Mouse (Mus musculus): Measurements from ENCODE around the gene Iqcn.
A peak's percentile ranks its signal among the peaks of the same experiment; 100 is the strongest.

Iqcn gene

GRCm38 (mm10) chr8:70738211-70738610 lies 35.0 kb downstream of the Iqcn start:
- DNase-seq = no peak

DNA sequence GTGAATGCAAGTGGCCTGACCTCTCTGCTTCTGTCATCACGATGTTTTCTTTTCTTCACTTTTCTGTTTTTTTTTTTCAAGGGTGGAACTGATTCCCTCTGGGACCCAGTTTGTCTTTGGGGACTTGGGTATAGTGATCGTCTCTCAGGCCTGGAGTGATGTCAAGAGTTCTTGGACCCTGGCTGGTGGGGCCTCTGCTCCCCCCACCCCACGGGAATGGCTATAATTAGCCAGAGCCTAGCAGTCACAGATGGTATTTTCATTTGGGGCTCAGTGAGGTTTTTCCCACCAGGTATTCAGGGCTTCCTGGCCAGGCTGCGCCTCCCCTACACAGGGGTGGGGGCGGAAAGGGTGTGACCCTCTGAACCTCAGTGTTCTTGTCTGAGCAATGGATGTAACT lies 38.4 kb downstream of the Iqcn start:
- no peak for DNase-seq

GRCm38 (mm10) chr8:70742176-70742575 lies 38.9 kb downstream of the Iqcn start:
- DNase-seq = no peak

GRCm38 (mm10) chr8:70742981-70743655 lies 39.9 kb downstream of the Iqcn start:
- no peak for DNase-seq

DNA sequence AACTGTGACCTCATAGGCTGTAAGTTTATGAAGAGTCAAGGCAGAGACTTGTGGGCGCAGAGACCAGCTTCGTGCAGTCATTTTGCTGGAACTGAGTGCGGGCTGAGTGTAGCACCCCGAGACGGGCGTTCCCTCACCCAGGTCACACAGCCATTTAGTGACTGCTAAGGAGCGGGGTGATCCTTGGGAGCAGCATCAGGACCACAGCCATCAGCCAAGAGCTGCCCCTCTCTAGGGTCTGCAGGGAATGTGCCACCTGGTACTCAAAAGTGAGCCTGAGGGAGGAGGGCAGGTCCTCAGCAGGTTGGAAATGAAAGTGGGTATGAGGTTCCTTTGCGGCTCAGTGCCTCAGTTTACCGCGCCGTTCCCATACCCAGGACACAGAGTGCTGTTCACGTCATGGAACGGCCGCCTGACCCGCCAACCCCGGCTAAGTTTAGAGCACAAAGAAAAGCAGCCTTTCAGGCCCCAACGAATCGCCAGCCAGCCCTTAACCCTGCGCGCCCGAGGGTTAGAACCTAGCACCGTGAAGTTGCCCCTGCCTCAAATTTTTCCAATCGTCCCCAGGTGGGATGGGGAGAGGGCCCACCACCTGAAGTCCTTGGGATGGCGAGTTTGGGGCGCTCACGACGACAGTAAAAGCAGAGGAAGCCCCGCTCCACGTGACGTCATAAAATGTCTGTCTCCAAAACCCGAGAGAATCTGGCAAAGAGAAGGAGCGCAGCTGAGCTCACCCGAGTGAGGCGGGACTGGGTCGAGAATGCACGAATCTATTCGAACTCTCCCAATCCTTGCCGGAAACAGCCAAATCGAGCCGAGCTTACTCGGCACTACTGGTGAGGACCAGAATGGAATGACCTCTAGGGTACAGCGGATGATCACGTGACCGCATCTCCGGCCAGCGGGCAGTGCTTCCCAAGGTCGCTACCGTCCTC lies 40.7 kb downstream of the Iqcn start:
- peak; percentile 90 for DNase-seq

DNA sequence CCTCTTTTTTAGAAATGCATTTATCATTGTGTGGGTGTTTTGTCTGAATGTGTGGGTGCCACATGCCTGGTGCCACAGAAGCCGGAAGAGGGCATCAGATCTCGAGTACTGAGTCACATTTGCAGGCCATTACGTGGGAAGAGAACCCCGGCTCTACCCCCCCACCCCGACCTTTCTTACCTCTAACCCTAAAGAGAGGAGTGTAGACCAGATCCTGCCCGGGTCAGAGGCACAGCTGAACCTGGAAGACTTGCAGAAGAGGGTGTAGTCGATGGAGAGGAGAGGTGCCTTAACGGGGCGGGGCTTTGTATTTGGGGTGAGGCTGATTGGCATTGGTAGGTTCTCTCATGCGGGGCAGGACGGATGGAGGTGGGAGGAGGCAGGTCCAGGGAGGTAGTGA lies 41.5 kb downstream of the Iqcn start:
- no peak for DNase-seq

DNA sequence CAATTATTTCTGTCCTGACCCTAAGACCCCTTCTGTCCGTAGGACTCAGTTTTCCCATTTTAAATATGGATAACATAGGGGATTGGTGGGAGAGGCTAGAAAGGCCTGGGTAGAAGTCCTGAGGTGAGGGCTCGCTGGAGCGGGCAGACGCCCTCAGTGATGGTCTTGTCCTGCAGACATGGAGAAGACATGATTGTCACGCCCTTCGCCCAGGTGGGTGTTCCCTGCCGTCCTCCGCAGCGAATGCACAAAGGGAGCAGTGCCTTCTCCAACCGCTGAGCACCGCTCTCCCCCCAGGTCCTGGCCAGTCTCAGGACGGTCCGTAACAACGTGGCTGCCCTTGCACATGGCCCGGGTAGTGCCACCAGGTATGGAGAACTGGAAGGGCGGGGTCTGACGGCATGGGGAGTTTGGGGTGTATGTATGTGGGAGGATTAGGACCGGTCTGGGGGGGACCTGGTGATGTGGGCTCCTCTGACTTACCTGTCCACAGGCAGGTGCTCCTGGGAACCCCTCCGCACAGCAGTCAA lies 42.5 kb downstream of the Iqcn start:
- no peak for DNase-seq

DNA sequence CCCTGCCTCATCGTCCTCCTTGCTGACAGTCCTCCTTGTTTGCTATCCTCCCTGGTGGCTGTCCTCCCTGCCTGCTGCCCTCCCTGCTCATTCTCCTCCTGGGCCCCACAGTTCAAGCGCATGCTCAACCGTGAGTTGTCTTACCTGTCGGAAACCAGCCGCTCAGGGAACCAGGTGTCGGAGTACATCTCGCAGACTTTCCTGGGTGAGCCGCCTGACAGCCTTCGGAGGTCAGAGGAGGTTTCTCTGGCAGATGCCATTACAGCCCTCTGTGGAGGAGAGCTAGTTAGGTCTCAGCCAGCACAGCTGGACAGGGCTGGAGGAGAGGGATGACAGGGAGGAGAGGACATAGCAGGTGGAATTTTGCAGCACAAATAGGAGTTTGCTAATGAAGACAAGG lies 43.4 kb downstream of the Iqcn start:
- no peak for DNase-seq

DNA sequence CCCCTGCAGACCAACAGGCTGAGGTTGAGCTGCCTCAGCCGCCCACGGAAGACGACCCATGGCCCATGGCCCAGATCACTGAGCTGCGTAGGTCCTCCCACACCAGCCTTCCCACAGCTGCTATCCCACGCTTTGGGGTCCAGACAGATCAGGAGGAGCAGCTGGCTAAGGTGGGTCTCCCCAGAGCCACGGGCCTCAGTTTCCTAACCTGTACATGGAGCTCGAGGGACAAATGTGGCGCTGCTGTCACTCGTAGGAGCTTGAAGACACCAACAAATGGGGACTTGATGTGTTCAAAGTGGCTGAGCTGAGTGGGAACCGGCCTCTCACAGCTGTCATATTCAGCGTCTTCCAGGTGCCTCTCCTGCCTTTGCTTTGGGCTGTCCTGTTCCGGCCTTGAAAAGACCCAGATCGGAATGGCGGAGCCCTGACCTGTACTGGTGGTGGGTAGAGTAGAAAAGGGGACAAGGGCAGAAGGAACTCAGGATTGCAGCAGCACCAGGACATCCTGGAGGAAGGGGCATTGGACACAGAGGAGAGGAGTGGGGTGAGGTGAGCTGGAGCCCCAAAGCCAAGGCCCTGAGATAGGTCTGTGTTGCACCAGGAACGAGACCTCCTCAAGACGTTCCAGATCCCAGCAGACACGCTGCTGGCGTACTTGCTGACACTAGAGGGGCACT lies 44.1 kb downstream of the Iqcn start:
- no peak for DNase-seq

- no peak for DNase-seq
Measured at GRCm38 (mm10) chr8:70748246-70749096, 45.2 kb downstream of the Iqcn start.

GRCm38 (mm10) chr8:70749097-70749674 lies 45.9 kb downstream of the Iqcn start:
- no peak for DNase-seq

GRCm38 (mm10) chr8:70750128-70750680 lies 46.9 kb downstream of the Iqcn start:
- no peak for DNase-seq

DNA sequence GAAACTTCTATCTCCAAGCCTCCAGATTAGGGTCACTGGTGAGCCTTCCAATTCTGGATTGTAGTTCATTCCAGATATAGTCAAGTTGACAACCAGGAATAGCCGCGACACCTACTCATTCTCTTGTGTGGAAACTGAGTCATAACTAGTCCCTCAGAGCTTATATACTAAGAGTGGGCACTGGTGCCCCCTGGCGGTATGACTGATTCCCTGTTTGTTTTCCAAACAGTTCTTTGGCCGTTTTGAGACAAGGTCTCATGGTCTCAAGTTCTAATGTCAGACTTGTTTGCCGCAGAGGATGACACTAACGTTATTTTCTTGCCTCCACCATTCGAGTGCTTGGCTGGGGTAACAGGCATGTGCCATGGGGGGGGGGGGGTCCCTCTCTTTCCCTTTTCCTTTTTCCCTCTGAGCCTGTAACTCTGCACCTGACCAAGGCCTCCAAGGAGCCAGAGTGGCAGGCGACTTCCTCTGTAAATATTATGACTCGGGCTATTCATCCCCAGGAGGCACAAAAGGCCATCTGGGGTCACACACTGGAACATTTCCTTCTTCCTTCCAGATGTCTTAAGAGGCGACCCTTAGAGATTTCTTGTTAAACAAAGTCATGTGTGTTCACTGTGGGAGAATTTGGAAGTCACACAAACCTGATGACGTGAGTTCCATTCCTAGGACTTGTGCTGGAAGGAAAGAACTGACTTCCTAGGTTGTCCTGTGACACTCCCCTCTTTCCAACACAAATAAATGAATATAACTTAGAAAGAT lies 48.9 kb downstream of the Iqcn start:
- peak; percentile 82 to 88 for DNase-seq

DNA sequence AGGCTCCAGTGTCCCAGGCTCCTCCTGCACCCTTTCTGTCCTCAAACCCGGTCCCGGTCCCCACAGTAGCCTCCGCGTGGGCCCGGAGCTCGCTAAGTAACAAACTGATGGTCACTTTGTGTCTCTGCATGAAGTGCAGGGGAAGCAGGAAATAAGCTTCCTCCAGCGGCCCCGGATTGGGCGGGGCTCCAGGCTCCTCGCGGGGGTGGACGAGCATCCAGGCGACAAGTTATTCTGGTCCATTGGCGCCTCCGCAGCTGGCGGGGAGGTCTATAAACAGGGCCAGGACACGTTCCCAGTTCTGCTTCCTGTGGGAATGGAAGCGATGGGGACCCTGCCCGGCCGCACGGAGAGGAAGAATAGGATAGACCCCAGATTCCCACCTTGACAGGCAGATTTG lies 49.9 kb downstream of the Iqcn start:
- DNase-seq = peak; percentile 81 to 86

GRCm38 (mm10) chr8:70754043-70754870 lies 51.0 kb downstream of the Iqcn start, which contains the start of gene Rab3a:
Gene Rab3a (plus strand): TSS chr8:70754679.
- DNase-seq = peak; percentile 97 to 99

- DNase-seq = peak in 1 of 2 experiments; percentile 51
Measured at GRCm38 (mm10) chr8:70754871-70755660, 51.8 kb downstream of the Iqcn start.

- DNase-seq = peak in 1 of 2 experiments; percentile 13
Measured at GRCm38 (mm10) chr8:70755661-70756475, 52.6 kb downstream of the Iqcn start.

DNA sequence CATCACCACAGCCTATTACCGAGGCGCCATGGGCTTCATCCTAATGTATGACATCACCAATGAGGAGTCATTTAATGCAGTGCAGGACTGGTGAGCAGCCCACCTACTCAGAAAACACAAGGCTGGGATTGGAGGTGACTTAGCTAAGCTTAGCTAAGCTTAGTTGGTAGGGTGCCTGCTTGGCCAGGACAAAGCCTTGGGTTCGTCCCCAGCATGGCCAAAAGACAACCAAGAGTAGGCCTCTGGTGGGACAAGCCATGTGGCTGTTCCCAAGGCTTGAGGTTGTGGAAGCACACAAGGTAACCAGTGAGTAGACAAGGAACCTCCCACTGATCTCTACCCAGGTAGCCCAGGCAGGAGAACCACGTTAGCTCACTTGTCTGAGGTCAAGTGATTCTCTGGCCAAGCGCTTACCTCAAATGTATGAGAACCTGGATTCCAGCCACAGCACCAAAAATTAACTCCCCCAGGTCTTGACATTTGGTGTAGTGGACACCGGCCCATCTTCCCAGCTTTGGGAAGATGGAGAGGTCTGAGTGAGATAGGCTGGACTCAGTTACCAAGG lies 53.3 kb downstream of the Iqcn start:
- DNase-seq = peak in 1 of 2 experiments; percentile 3
